Mouse (Mus musculus) c-Kit-positive CD71-negative TER-119-negative erythroid progenitor cells, embryonic 14.5 days (primary cell): Measurements from ENCODE around the gene Sertad3.

Experiments used
- DNase-seq: peaks from one replicate; pipeline ENCODE4 v3.0.0-alpha.2; 2013; ENCODE audit warnings: low read depth

Sertad3 gene

GRCm38 (mm10) chr7:27467648-27468047, 5.9 kb upstream of the Sertad3 start:
- no peak for DNase-seq

DNA sequence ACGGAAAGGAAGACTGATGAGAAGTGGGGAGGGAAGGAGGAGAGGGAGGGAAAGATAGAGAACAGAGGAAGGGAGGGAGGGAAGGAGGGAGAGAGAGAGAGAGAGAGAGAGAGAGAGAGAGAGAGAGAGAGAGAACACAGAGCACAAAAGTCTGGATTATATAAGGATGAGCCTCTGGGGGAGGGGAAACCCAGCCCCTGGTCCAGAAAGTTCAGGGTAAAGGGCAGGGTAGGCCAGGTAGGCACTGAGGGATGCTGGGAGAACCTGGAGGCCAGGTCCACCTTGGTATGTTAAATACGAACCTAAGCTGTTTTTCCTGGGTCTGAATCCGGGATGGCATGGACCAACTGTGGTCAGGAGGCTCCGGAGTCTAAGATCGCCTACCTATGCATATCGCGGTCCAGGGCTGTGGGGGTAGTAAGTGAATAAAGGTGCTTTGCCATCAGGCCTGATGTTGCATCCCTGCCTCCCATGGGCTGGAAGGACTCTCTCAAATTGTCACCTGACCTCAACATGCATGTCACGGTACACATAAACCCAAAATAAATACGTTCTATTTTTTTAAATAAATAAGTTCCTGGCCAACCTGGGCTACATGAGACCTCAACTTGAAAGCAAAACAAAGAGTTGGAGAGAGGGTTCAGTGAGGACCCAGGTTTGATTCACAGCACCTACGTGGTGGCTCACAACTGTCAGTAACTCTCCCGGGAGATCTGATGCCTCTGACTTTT, 2.0 kb upstream of the Sertad3 start:
- no peak for DNase-seq

- DNase-seq = no peak
Measured at GRCm38 (mm10) chr7:27472596-27472995, 972 bp upstream of the Sertad3 start.

DNA sequence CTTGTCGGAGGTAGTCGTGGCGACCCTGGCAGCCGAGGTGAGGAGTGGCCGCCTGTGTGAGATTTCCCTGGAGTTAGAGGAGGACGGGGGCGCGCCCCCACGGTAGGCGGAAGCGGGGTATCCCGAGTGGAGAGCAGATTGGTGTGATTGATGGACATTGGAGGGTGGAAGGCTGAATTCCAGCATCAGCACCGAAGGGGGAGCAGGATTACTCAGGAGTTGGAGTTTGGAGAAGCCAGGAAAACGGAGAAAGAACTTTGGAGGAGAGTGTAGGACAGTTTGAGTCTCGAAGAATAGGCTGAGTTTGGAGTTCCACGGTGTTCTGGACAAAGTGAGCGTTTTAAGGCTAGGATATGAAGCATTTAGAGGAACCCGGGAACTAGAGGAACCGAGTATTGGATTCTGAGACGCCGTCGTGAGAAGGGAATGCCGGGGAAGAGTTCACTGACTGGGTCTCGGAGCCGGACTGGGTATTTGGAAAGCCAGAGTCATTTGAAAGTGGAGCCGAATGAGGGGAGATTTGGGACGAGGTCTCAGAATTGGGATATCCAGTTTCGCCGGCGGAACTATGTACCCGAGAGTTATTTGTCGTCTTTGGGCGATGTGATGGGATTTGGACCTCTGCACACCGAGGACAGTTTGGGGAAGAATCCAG, 394 bp downstream of the Sertad3 start:
- no peak for DNase-seq

GRCm38 (mm10) chr7:27474490-27474954, 954 bp downstream of the Sertad3 start:
- peak; percentile 98 for DNase-seq

DNA sequence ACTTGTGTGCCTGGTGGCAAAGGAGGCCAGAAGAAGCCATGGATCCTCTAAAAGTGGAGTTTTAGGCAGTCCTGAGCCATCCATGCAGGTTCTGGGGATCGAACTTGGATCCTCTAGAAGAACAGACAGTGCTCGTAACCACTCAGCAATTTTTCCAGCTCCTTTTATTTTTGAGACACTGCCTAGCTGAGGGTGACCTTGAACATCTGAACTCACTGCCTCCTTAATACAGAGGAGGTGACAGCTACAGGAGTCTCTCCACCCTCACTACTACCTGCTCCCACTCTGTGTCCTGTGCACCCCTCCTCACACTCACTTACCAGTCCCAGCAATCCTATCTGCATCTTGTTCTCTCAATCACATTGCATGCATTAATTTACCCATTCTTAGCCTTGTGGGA, 2.0 kb downstream of the Sertad3 start:
- DNase-seq = no peak

- no peak for DNase-seq
Measured at GRCm38 (mm10) chr7:27476098-27476635, 2.6 kb downstream of the Sertad3 start.

DNA sequence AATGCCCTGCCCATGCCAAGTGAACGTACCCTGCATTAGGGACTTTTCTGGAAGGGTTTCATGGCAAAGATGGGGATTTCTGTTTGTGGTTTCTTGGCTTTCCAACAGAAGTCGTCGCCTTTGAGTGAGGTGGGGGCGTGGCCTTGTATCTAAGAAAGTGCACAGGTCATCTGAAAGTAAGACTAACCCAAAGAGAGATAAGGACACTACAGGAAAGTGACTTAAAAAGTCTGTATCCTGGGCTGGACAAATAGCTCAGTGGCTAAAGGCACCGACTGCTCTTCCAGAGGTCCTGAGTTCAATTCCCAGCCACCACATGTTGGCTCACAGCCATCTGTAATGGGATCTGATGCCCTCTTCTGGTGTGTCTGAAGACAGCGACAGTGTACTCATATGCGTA, 5.0 kb downstream of the Sertad3 start:
- DNase-seq = no peak

- no peak for DNase-seq
Measured at GRCm38 (mm10) chr7:27479750-27480149, 6.2 kb downstream of the Sertad3 start.

DNA sequence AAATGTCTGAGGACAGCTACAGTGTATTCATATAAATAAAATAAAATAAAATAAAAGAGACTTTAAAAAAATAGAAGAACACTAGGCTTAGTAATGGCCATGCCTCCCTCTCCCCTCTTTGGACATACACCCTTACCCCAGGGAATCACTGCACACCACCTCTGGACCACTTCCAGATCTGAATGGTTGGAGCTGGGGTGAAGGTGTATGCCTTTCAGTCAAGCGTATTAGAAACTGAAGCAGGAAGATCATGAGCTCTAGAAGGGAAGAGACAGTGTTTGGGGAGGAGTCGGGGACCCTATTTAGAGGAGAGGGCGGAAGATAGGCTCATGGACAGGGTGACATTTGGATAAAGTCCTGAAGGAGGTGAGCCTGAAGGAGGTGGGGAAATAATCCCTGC, 6.9 kb downstream of the Sertad3 start:
- no peak for DNase-seq

- no peak for DNase-seq
Measured at GRCm38 (mm10) chr7:27480927-27481626, 7.5 kb downstream of the Sertad3 start.

GRCm38 (mm10) chr7:27481627-27481969, 8.0 kb downstream of the Sertad3 start:
- DNase-seq = peak; percentile 61

DNA sequence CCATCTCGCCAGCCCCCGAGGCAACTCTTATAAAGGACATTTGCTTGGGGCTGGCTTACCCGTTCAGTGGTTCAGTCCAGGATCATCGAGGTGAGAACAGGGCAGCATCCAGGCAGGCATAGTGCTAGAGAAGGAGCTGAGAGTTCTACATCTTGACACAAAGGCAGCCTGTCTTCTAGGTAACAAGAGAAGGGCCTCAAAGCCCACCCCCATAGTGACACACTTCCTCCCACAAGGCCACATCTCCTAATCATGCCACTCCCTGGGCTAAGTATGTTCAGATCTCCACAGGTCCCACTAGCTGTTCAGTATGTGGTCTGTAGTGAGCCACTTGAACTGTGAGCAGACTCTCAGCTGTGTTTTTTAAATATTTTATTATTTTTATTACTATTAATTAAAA, 10.3 kb downstream of the Sertad3 start:
- no peak for DNase-seq

DNA sequence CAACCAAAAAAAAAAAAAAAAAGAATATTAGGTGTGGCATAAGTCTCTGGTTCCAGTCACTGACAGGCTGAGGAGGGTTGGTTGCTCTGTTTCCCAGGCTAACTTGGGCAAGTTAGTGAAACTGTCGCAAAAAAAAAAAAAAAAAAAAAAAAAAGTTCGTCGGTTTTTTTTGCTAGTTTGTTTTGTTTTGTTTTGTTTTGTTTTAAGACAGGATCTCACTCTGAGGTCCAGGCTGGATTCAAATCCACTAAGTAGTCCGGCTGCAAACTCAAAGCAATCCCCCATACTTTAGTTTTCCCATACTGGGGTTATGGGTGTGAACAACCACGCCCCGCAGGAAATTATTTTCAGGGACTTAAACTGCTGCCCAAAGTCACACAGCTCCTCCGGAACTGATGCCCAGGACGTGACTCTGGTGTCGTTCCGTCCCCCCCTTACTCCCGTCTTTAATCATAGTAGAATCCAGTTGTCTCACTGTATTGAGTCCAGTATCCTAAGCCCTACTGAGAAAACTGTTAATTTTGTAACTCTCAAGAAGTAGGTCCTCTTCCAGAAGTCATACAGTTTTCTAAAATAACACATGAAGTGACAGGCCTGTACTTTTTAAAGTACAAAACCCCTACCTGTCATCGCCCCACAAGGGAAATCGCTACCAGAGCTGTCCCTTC, 12.7 kb downstream of the Sertad3 start:
- peak; percentile 53 for DNase-seq

GRCm38 (mm10) chr7:27486770-27487697, 13.5 kb downstream of the Sertad3 start, which contains the start of gene Sertad1:
Gene Sertad1, plus strand, starts transcription at chr7:27486910.
- peak; percentile 99 for DNase-seq

DNA sequence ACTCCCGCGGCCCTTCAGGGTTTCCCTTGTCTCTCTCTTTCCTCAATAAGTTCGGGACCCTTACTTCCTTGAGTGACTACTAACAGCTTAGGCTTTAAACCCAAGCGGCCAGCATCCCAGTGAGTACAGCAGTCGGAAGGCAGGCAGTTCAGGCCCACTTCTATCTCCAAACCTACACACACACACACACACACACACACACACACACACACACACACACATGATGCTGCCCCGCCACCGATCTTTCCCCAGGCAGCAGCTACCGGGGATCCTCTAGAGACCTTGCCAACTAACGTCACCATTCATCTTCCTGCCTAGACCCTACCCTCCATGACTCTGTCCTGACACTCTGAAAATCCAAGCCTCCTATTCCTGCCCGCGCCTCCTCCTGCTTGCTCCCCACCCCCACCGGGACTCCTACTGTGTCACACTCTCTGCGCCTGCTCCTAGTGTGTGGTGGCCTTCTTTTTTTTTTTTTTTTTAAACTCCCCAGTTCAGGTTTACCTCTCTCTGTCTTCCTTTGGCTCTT, 14.2 kb downstream of the Sertad3 start:
- no peak for DNase-seq

GRCm38 (mm10) chr7:27489270-27489869, 15.8 kb downstream of the Sertad3 start:
- DNase-seq = no peak

DNA sequence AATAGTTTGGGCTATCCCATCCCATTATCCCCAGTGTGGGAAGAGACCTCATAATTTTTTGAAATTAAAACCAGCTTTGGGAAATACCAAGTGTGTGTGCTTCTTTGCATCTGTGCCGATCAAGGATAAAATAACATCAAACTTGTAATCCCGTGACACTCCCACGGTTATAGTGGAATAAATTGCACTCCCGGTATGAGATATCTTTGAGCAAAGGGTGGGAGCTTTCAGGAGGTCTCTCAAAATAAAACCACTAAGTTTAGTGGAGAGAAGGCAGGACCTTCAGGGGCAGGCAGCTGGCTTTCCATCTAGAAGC, 16.6 kb downstream of the Sertad3 start:
- no peak for DNase-seq

- DNase-seq = peak; percentile 82
Measured at GRCm38 (mm10) chr7:27490543-27491329, 17.2 kb downstream of the Sertad3 start.

GRCm38 (mm10) chr7:27491856-27492255, 18.3 kb downstream of the Sertad3 start:
- DNase-seq = no peak
